Comparison of ENCODE assay signal across 8 mouse cellular contexts in genomic region chr5:65415653-65416458, GRCm38 (mm10). TPM values are rescaled to one million over a fixed set of nuclear protein-coding genes. Genes with fewer than 3 reads are reported as not detected.
A peak's percentile ranks its signal among the peaks of the same experiment; 100 is the strongest.
DNase-seq lines count a peak whose midpoint lies in the region; ATAC-seq and TF ChIP-seq lines count a peak whose summit lies in the region.

No protein-coding gene starts in this region.

- H3K27ac ChIP-seq in kidney, postnatal 0 days, result peak overlapping the region; percentile 76
- H3K27ac ChIP-seq in heart, postnatal 0 days (ENCODE audit: low read depth), result peak overlapping the region; percentile 86
- peak overlapping the region; percentile 75 for H3K27ac ChIP-seq in liver, embryonic 16.5 days (ENCODE audit: low read length)

- DNase-seq in kidney, postnatal 0 days (ENCODE audit: low spot score), result peak; percentile 83
- no peak for DNase-seq in kidney, adult 8-10 months
- DNase-seq in embryo, embryonic 11 days, result peak; percentile 74
- peak; percentile 83 for DNase-seq in heart, postnatal 0 days (ENCODE audit: low spot score)
- peak; percentile 72 for DNase-seq in urinary bladder, postnatal 14 days (ENCODE audit: low spot score)
- DNase-seq in left cerebral cortex, adult 18-20 months (ENCODE audit: low spot score in 2 of 2), result no peak
- no peak for DNase-seq in thymus, postnatal 14 days

- no peaks in the 10 kb centered on the region for H3K9me3 ChIP-seq in kidney, postnatal 0 days (replicated peaks; ENCODE audit: low read length)
- no peaks in the 10 kb centered on the region for H3K9me3 ChIP-seq in heart, postnatal 0 days (replicated peaks; ENCODE audit: control insufficient read depth, low read length)
- no peaks in the 10 kb centered on the region for H3K9me3 ChIP-seq in liver, embryonic 16.5 days (replicated peaks; ENCODE audit: control insufficient read depth, low read length)

- H3K4me1 ChIP-seq in kidney, postnatal 0 days (replicated peaks; ENCODE audit: insufficient read depth, low read length), result peaks cover 8% of the 10 kb centered on the region; the same call in 1 of the 2 replicates
- peaks cover 10% of the 10 kb centered on the region for H3K4me1 ChIP-seq in heart, postnatal 0 days (ENCODE audit: control insufficient read depth, insufficient read depth)
- peaks cover 21% of the 10 kb centered on the region for H3K4me1 ChIP-seq in liver, embryonic 16.5 days (ENCODE audit: control insufficient read depth, low read depth, low read length)

- 0 out of 2 replicates have a peak, but pooled peaks have one; percentile 16 for ATAC-seq in kidney, postnatal 0 days (replicated peaks; ENCODE audit: low FRiP score, low read depth)
- peak; percentile 89 for ATAC-seq in heart, postnatal 0 days (ENCODE audit: insufficient read depth, low read depth)
- peak; percentile 94 for ATAC-seq in liver, embryonic 16.5 days (ENCODE audit: low read depth)

- no peak overlapping the region for H3K4me3 ChIP-seq in kidney, postnatal 0 days (replicated peaks; ENCODE audit: low read depth, low read length)
- 0 out of 2 replicates have a peak overlapping the region, but pooled peaks have one; percentile 3 for H3K4me3 ChIP-seq in heart, postnatal 0 days (ENCODE audit: low read depth, low read length)
- no peak overlapping the region for H3K4me3 ChIP-seq in liver, embryonic 16.5 days (ENCODE audit: low read depth, low read length)

- peak; percentile 38 for TF ChIP-seq CTCF in kidney, postnatal 0 days (IDR thresholded peaks at IDR 0.05; ENCODE audit: low read depth)
- 0 out of 2 replicates have a peak, but pooled peaks have one; percentile 26 for TF ChIP-seq CTCF in heart, postnatal 0 days (IDR thresholded peaks at IDR 0.05; ENCODE audit: low read depth)

- H3K36me3 ChIP-seq in kidney, postnatal 0 days (ENCODE audit: insufficient read depth, low read length), result peaks cover 29% of the 10 kb centered on the region
- peaks cover 50% of the 10 kb centered on the region for H3K36me3 ChIP-seq in heart, postnatal 0 days (replicated peaks; ENCODE audit: control insufficient read depth, insufficient read depth, low read length)
- H3K36me3 ChIP-seq in liver, embryonic 16.5 days (ENCODE audit: control insufficient read depth, insufficient read depth), result no peaks in the 10 kb centered on the region; the same call in 1 of the 2 replicates

- no peaks in the 10 kb centered on the region for H3K27me3 ChIP-seq in kidney, postnatal 0 days (ENCODE audit: insufficient read depth, low read length)
- no peaks in the 10 kb centered on the region for H3K27me3 ChIP-seq in heart, postnatal 0 days (ENCODE audit: control insufficient read depth, insufficient read depth, low read length)
- H3K27me3 ChIP-seq in liver, embryonic 16.5 days (ENCODE audit: control insufficient read depth, insufficient read depth, low read depth, low read length), result no peaks in the 10 kb centered on the region

- 23% methylated on average over 26 of the region's 26 CpGs for WGBS in kidney, postnatal 0 days
- WGBS in heart, postnatal 0 days, result 11% methylated on average over 26 of the region's 26 CpGs
- 25% methylated on average over 26 of the region's 26 CpGs for WGBS in liver, embryonic 16.5 days (ENCODE audit: insufficient replicate concordance)

- H3K9ac ChIP-seq in kidney, postnatal 0 days (ENCODE audit: low read depth, low read length), result peak overlapping the region; percentile 48; the same call in 1 of the 2 replicates
- H3K9ac ChIP-seq in heart, postnatal 0 days (replicated peaks; ENCODE audit: low read depth, low read length), result 0 out of 2 replicates have a peak overlapping the region, but pooled peaks have one; percentile 45
- H3K9ac ChIP-seq in liver, embryonic 16.5 days (ENCODE audit: low read depth, low read length), result peak overlapping the region; percentile 51

- peak overlapping the region; percentile 8; the same call in 1 of the 2 replicates for H3K4me2 ChIP-seq in kidney, postnatal 0 days (ENCODE audit: low read length)
- H3K4me2 ChIP-seq in heart, postnatal 0 days (ENCODE audit: low read depth, low read length), result peak overlapping the region; percentile 41
- H3K4me2 ChIP-seq in liver, embryonic 16.5 days (ENCODE audit: low read depth, low read length), result peak overlapping the region; percentile 58

- TF ChIP-seq EP300 in heart, postnatal 0 days (IDR thresholded peaks at IDR 0.05; ENCODE audit: low read depth), result 0 out of 2 replicates have a peak, but pooled peaks have one; percentile 35

RNA-seq across cellular contexts. Expression of gene Ugdh, which starts 19.9 kb away (rescaled TPM):
- 94.5 and 103 TPM in 2 replicates for polyA plus RNA-seq in kidney, postnatal 0 days (2015; fragmentation: Nextera tagmentation; extraction: Ambion mirVana)
- 16.3 and 21.0 TPM in 2 replicates for total RNA-seq in heart, postnatal 0 days (2014; rRNA removed; ENCODE audit: low replicate concordance)
- polyA plus RNA-seq in heart, postnatal 0 days (2015; fragmentation: Nextera tagmentation; extraction: Ambion mirVana), result 24.6 and 27.1 TPM in 2 replicates
- 26.8 and 31.8 TPM in 2 replicates for polyA plus RNA-seq in liver, embryonic 16.5 days (2015; fragmentation: Nextera tagmentation; extraction: Ambion mirVana)
- total RNA-seq in left cerebral cortex, adult 18-20 months (2021), result 10 to 100 TPM; 28.9 to 30.8 TPM

RNA-seq across cellular contexts. Expression of gene Lias, which starts 24.6 kb away (rescaled TPM):
- polyA plus RNA-seq in kidney, postnatal 0 days (2015; fragmentation: Nextera tagmentation; extraction: Ambion mirVana), result 66.7 and 67.3 TPM in 2 replicates
- total RNA-seq in heart, postnatal 0 days (2014; rRNA removed; ENCODE audit: low replicate concordance), result 26.2 and 36.8 TPM in 2 replicates
- polyA plus RNA-seq in heart, postnatal 0 days (2015; fragmentation: Nextera tagmentation; extraction: Ambion mirVana), result 71.5 and 75.2 TPM in 2 replicates
- polyA plus RNA-seq in liver, embryonic 16.5 days (2015; fragmentation: Nextera tagmentation; extraction: Ambion mirVana), result 28.2 and 35.1 TPM in 2 replicates
- 10 to 100 TPM; 32.4 to 34.3 TPM for total RNA-seq in left cerebral cortex, adult 18-20 months (2021)

RNA-seq across cellular contexts. Expression of gene Rpl9, which starts 24.6 kb away (rescaled TPM):
- 1,132 and 1,215 TPM in 2 replicates for polyA plus RNA-seq in kidney, postnatal 0 days (2015; fragmentation: Nextera tagmentation; extraction: Ambion mirVana)
- total RNA-seq in heart, postnatal 0 days (2014; rRNA removed; ENCODE audit: low replicate concordance), result 1,074 and 1,362 TPM in 2 replicates
- polyA plus RNA-seq in heart, postnatal 0 days (2015; fragmentation: Nextera tagmentation; extraction: Ambion mirVana), result 506 and 542 TPM in 2 replicates
- 482 and 527 TPM in 2 replicates for polyA plus RNA-seq in liver, embryonic 16.5 days (2015; fragmentation: Nextera tagmentation; extraction: Ambion mirVana)
- 100 to 1,000 TPM; 812 to 869 TPM for total RNA-seq in left cerebral cortex, adult 18-20 months (2021)

Comparison
In these comparisons a context has a peak if more than half of its experiments do, and no peak if none do; other contexts are left out.
1. DNase-seq: peak in kidney, postnatal 0 days (single experiment), embryo, embryonic 11 days (single experiment), heart, postnatal 0 days (single experiment) and urinary bladder, postnatal 14 days (single experiment); none in kidney, adult 8-10 months (0 of 2), left cerebral cortex, adult 18-20 months (0 of 2) and thymus, postnatal 14 days (single experiment).
2. ATAC-seq: peak in every context shown above with its lines; median percentile 94 in liver, embryonic 16.5 days; 89 in heart, postnatal 0 days; 16 in kidney, postnatal 0 days.
3. H3K4me2 ChIP-seq: peak in every context shown above with its lines; median percentile 58 in liver, embryonic 16.5 days; 41 in heart, postnatal 0 days; 8 in kidney, postnatal 0 days.
4. Peak in every context shown above with its lines, with median percentiles within 50 percentile points of each other: H3K27ac ChIP-seq and H3K9ac ChIP-seq.